Mouse (Mus musculus) embryonic fibroblast, embryonic 13.5 days (primary cell): ENCODE measurements around the gene Trpv4.

Experiments used
- CTCF ChIP-seq: IDR thresholded peaks from 2 replicates; pipeline ENCODE4 v1.5.1; 2011; ENCODE audit warnings: mild to moderate bottlenecking, control low read depth, low read length, moderate library complexity, borderline replicate concordance; ENCODE audit not compliant: insufficient read depth
- POLR2A ChIP-seq: IDR thresholded peaks from 2 replicates; pipeline ENCODE4 v1.6.1; 2011; ENCODE audit warnings: low read depth, mild to moderate bottlenecking, control low read depth, low read length, moderate library complexity

GRCm38 (mm10) chr5:114602012-114602411, 56.2 kb downstream of the Trpv4 start:
- TF ChIP-seq CTCF (no peak), POLR2A (no peak)
